Mouse (Mus musculus): ENCODE results near the gene Cdk5rap2. TPM values are rescaled to one million over a fixed set of nuclear protein-coding genes. Genes with fewer than 3 reads are reported as not detected.

Cdk5rap2 gene
- polyA plus RNA-seq, 1 experiment, result 21.1 TPM

DNA sequence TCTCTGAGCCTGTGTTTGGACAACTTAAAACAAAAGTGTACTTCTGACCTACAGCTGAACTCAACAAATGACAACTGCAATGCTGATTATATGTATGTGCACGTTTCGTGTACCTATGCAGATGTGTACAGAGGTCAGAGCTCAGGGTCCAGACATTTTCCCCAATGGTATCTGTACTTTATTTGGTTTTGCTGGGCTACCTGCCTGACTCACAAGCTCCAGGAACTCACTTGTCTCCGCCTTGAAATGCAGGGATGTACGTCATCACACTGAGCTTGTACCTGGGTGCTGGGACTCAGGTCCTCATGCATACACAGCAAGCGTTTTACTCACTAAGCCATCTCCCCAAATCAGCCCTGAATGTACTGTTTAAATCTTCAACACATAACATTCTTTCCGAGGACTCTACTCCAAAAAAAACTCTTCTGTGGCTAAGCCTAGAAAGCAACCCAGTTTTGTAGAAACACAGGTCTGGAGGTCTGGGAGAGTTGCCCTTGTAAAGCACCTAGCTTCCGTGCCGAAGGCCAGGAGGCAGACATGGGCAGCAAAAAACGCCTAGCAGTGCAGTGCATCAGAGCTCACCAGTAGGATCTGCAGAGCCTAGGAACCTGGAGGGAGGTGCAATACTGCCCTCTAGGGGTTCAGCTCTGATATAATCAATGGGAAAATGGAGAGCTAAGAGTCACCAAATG, 54.4 kb downstream of the Cdk5rap2 start:
- TF ChIP-seq CTCF (IDR thresholded peaks at IDR 0.05; ENCODE audit: low read depth, low read length) (peak; percentile 72), POLR2A (IDR thresholded peaks at IDR 0.05; ENCODE audit: borderline replicate concordance, low read depth, low read length) (no peak)
- no peak overlapping the region for H3K27ac ChIP-seq (ENCODE audit: insufficient read depth, low read depth, low read length)
- H3K4me3 ChIP-seq (ENCODE audit: insufficient read depth, low read length), result no peak overlapping the region
- H3K4me1 ChIP-seq (ENCODE audit: control insufficient read depth, insufficient read depth, low read length), result no peaks in the 10 kb centered on the region

DNA sequence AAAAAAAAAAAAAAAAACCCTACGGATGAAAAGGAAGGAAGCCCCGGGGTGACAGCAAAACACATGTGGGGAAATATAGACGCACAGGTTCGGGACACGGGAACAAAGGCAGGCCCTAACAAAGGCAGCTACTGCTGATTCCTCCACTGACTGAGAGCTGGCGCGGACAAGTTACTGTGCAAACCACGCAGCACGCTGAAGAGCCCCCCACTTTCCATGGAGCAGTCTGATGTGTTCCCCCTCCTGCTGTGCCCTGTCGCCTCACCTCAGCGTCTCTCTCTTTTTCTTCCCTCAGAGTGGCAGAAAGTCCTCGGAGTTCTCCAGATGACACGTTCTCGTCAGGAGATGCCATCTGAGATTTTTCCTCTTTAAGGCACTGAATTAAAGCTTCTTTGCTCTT, 55.8 kb downstream of the Cdk5rap2 start:
- TF ChIP-seq CTCF (IDR thresholded peaks at IDR 0.05; ENCODE audit: low read depth, low read length) (no peak), POLR2A (IDR thresholded peaks at IDR 0.05; ENCODE audit: borderline replicate concordance, low read depth, low read length) (no peak)
- no peak overlapping the region for H3K27ac ChIP-seq (ENCODE audit: insufficient read depth, low read depth, low read length)
- H3K4me3 ChIP-seq (ENCODE audit: insufficient read depth, low read length), result no peak overlapping the region
- no peaks in the 10 kb centered on the region for H3K4me1 ChIP-seq (ENCODE audit: control insufficient read depth, insufficient read depth, low read length)

DNA sequence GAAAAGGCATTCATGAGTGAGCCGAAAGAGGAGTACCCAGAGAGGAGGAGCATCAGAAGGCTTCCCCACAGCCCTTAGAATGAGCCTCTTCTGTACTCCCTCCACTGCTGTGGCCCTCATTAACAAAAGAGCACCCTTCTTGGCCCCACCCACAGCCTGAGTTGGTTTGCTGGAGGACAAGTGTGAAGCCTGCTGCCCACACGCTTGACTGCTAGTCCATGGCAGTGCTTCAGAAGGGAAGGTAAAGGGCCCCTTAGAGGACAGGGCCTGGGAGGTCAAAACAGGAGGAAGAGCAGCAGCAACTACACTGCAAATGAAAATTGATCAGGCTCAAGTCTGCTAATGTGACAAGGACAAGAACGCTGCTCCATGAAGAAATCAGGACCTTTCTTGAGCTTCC, 56.6 kb downstream of the Cdk5rap2 start:
- H3K27ac ChIP-seq (ENCODE audit: insufficient read depth, low read depth, low read length), result no peak overlapping the region
- H3K4me3 ChIP-seq (ENCODE audit: insufficient read depth, low read length), result no peak overlapping the region
- H3K4me1 ChIP-seq (ENCODE audit: control insufficient read depth, insufficient read depth, low read length), result no peaks in the 10 kb centered on the region
- no peak for TF ChIP-seq POLR2A (IDR thresholded peaks at IDR 0.05; ENCODE audit: borderline replicate concordance, low read depth, low read length)
- TF ChIP-seq CTCF (IDR thresholded peaks at IDR 0.05; ENCODE audit: low read depth, low read length), result no peak

DNA sequence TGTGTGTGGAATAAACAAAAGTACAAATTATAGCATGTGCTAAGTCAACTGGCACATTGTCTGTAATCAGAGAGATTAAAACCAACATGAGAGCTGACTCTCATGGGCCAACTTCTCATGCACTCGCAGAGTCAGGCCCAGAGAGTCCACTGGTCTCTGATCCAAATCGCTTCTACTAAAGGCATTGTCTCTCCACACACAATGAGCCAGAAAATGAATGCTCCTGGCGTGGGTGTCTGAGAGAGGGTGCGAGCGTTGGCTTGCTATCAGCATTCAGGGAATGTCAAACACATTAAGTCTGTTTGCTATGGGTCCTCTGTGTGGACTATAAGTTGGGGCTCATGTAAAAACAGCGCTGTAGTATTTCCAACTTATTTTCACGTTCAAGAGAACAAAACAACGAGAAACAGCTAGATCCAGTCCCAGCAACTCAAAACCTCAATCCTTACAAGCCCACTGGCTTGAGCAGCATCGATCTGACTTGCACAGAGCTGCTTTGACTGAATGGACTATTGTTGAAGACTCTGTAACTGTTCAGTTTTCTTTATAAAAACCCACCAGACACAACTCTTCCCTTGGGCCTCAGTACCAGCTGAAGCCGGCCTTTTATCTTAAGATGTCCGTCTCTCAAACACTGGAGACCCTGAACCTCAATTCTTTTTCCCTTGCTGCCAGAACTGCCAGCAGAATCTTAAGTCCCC, 74.6 kb downstream of the Cdk5rap2 start:
- H3K4me1 ChIP-seq (ENCODE audit: control insufficient read depth, insufficient read depth, low read length), result no peaks in the 10 kb centered on the region
- no peak for TF ChIP-seq POLR2A (IDR thresholded peaks at IDR 0.05; ENCODE audit: borderline replicate concordance, low read depth, low read length)
- TF ChIP-seq CTCF (IDR thresholded peaks at IDR 0.05; ENCODE audit: low read depth, low read length), result no peak
- no peak overlapping the region for H3K27ac ChIP-seq (ENCODE audit: insufficient read depth, low read depth, low read length)
- H3K4me3 ChIP-seq (ENCODE audit: insufficient read depth, low read length), result no peak overlapping the region

DNA sequence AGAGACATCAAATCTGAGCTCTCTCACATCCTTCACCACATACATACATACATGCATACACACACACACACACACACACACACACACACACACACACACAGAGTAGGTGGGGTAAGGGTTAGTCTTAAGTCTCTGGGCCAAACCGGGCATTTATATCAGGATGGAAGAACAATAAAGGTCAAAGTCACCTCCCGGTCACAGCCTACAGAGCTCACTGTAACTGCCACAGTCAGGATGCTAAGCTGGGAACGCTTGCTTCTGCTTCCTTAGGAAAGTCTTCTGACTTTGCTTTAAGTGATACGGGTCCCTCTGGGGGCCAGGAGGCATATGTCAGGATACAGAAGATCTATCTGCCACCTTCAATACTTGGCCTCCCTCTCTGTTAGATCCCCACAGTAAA, 75.2 kb downstream of the Cdk5rap2 start:
- no peak overlapping the region for H3K4me3 ChIP-seq (ENCODE audit: insufficient read depth, low read length)
- TF ChIP-seq POLR2A (IDR thresholded peaks at IDR 0.05; ENCODE audit: borderline replicate concordance, low read depth, low read length) (no peak), CTCF (IDR thresholded peaks at IDR 0.05; ENCODE audit: low read depth, low read length) (no peak)
- no peak overlapping the region for H3K27ac ChIP-seq (ENCODE audit: insufficient read depth, low read depth, low read length)
- no peaks in the 10 kb centered on the region for H3K4me1 ChIP-seq (ENCODE audit: control insufficient read depth, insufficient read depth, low read length)

DNA sequence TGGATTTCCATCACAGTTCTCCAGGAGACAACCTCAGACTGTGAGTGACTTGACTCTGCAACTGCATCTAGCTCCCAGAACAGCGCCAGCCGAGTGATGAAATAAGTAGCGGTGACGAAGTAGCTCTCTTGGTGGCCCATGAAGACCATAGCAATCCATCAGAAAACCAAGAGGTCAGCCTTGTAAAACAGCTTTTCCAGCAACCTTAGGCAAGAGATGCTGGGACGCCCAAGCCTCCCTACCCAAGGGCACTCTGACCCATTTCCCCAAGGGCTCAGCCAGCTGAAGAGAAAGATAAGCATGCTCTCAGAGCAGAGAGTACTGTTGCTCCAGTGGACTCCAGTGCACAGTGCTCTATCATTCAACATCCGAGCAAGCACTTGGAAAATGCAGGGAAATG, 77.3 kb downstream of the Cdk5rap2 start:
- Histone ChIP-seq H3K4me1 (ENCODE audit: control insufficient read depth, insufficient read depth, low read length) (no peaks in the 10 kb centered on the region), H3K4me3 (ENCODE audit: insufficient read depth, low read length) (no peak overlapping the region), H3K27ac (ENCODE audit: insufficient read depth, low read depth, low read length) (no peak overlapping the region)
- TF ChIP-seq CTCF (IDR thresholded peaks at IDR 0.05; ENCODE audit: low read depth, low read length), result no peak
- TF ChIP-seq POLR2A (IDR thresholded peaks at IDR 0.05; ENCODE audit: borderline replicate concordance, low read depth, low read length), result no peak

DNA sequence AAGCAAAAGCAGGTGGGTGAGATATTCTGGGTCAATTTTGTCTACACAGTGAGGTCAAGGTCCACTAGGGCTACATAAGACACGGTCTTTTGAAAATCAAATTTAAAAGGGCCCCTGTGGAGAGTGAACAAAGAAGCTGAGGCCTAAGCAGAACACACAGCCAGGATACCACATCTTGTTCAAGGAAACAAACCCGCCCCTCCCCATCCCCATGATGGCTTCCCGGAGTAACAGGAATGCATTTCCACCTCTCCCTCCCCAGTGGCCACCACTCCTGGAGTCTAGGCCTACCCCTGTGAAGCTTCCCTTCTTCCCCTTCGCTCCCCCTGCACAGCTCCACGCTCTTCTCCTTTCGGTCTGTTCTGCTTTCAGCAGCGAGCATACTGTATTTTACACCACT, 77.7 kb downstream of the Cdk5rap2 start:
- TF ChIP-seq POLR2A (IDR thresholded peaks at IDR 0.05; ENCODE audit: borderline replicate concordance, low read depth, low read length) (no peak), CTCF (IDR thresholded peaks at IDR 0.05; ENCODE audit: low read depth, low read length) (no peak)
- no peak overlapping the region for H3K27ac ChIP-seq (ENCODE audit: insufficient read depth, low read depth, low read length)
- H3K4me3 ChIP-seq (ENCODE audit: insufficient read depth, low read length), result no peak overlapping the region
- H3K4me1 ChIP-seq (ENCODE audit: control insufficient read depth, insufficient read depth, low read length), result no peaks in the 10 kb centered on the region

DNA sequence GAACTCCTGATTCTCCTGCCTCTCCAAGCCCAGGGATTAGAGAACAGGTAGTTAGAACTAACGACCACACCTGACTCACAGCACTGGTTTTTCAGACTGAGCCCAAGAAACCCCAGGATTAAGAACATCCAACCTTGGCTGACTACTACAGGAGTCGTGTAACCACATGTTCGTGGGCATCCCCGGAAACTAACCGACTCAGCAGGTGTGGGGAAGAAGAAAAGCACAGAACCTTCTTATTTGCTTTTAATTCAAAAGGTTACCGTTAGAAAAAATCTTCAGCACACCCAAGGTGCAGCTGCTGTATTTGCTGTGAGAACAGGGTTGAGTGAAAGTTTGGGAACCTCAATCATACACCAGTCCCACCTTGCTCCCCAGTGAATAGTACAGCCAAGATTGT, 79.1 kb downstream of the Cdk5rap2 start:
- TF ChIP-seq CTCF (IDR thresholded peaks at IDR 0.05; ENCODE audit: low read depth, low read length) (no peak), POLR2A (IDR thresholded peaks at IDR 0.05; ENCODE audit: borderline replicate concordance, low read depth, low read length) (no peak)
- Histone ChIP-seq H3K27ac (ENCODE audit: insufficient read depth, low read depth, low read length) (no peak overlapping the region), H3K4me1 (ENCODE audit: control insufficient read depth, insufficient read depth, low read length) (no peaks in the 10 kb centered on the region; the same call in 1 of the 2 replicates), H3K4me3 (ENCODE audit: insufficient read depth, low read length) (no peak overlapping the region)

DNA sequence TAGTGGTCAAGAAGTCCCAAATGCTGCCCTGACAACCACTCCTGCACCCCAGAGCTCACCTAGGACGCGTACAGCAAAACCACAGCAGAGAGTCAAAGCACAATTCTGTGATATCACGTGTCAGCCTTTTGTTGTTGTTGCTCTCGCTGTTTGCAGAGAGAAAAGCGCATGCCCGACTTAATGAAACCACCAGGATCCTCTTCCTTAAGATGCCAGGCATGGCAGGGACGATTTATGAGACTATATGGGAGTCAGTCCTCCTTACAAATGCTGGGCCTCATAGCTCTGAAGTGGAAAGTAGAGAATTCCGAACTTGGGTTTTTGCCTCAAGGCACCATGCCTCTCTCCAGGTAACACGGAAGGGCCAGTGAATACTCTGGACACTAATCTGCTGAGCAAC, 82.2 kb downstream of the Cdk5rap2 start:
- no peak for TF ChIP-seq POLR2A (IDR thresholded peaks at IDR 0.05; ENCODE audit: borderline replicate concordance, low read depth, low read length)
- no peak for TF ChIP-seq CTCF (IDR thresholded peaks at IDR 0.05; ENCODE audit: low read depth, low read length)
- H3K4me1 ChIP-seq (ENCODE audit: control insufficient read depth, insufficient read depth, low read length), result no peaks in the 10 kb centered on the region; the same call in 1 of the 2 replicates
- H3K4me3 ChIP-seq (ENCODE audit: insufficient read depth, low read length), result no peak overlapping the region

DNA sequence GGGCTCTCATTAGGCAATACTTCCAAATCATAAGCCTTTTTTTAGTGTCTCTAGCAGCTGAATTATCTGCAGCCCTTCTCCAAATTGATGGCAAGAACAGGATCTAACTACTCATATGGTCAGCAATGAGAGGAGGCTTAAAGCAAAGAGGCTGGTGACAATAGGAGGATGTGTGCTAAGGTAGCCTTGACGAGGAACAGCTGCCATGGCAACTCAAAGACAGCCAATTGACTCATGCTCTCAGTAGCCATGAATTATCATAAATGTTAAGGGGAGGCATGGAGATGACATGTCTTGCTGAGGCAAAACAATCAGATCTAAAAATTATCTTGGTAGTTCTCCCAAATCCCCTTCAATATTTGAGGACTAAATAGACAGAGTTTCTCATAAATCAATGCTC, 82.8 kb downstream of the Cdk5rap2 start:
- no peaks in the 10 kb centered on the region; the same call in 1 of the 2 replicates for H3K4me1 ChIP-seq (ENCODE audit: control insufficient read depth, insufficient read depth, low read length)
- no peak overlapping the region for H3K27ac ChIP-seq (ENCODE audit: insufficient read depth, low read depth, low read length)
- no peak overlapping the region for H3K4me3 ChIP-seq (ENCODE audit: insufficient read depth, low read length)
- TF ChIP-seq POLR2A (IDR thresholded peaks at IDR 0.05; ENCODE audit: borderline replicate concordance, low read depth, low read length) (no peak), CTCF (IDR thresholded peaks at IDR 0.05; ENCODE audit: low read depth, low read length) (no peak)

More for the DNA sequence above, 82.2 kb downstream of the Cdk5rap2 start:
- no peak overlapping the region for H3K27ac ChIP-seq (ENCODE audit: insufficient read depth, low read depth, low read length)
